Mouse (Mus musculus) kidney, adult 2 months (tissue): ENCODE data around the gene Micu1.
"Not testable (repeated sequence)": the region's sequence is repeated elsewhere in the genome, so short reads cannot be mapped to it uniquely, and the experiment has no call there.

Experiments
- CTCF ChIP-seq: fragments of 200-500 bp; conservative IDR thresholded peaks from 2 replicates; pipeline ENCODE4 v1.5.1; 2011; ENCODE audit warnings: low read depth, mild to moderate bottlenecking, control low read depth, low read length, moderate library complexity, mixed read lengths; ENCODE audit not compliant: insufficient read depth, insufficient read length
- POLR2A ChIP-seq: fragments of 200-500 bp; IDR thresholded peaks from one replicate; pipeline ENCODE4 v1.6.1; 2011; ENCODE audit warnings: low read depth, low read length, control low read depth

DNA sequence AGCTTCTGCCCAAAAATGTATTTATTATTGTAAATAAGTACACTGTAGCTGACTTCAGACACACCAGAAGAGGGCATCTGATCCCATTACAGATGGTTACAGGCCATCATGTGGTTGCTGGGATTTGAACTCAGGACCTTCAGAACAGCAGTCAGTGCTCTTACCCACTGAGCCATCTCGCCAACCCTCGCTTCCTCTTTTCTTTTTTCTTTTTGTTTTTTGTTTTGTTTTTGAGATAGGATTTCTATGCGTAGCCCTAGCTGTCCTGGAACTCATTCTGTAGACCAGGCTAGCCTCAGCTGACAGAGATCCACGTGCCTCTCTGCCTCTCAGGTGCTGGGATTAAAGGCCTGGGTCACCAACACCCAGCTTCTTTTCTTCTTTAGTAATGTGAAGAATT lies 170.4 kb downstream of the Micu1 start:
- TF ChIP-seq CTCF, POLR2A: not testable (repeated sequence)
